Mouse (Mus musculus): ENCODE results near the gene Smok2a.

- TF ChIP-seq POLR2A (IDR thresholded peaks at IDR 0.05; ENCODE audit: control insufficient read depth in 1 of 2, insufficient read depth in 1 of 2, low read depth in 1 of 2, low read length in 2 of 2, poor library complexity in 1 of 2) (no peak), MAX (IDR thresholded peaks at IDR 0.05; ENCODE audit: low read length) (no peak), GATA1 (IDR thresholded peaks at IDR 0.05; ENCODE audit: low read depth, low read length) (no peak), GABPA (IDR thresholded peaks at IDR 0.05; ENCODE audit: low read depth, low read length) (no peak), CTCF (IDR thresholded peaks at IDR 0.05 in 2 of 3, conservative IDR thresholded peaks at IDR 0.05 in 1 of 3; ENCODE audit: control insufficient read depth in 1 of 3, insufficient read depth in 1 of 3, low read depth in 2 of 3, low read length in 3 of 3, poor library complexity in 1 of 3, severe bottlenecking in 1 of 3) (no peak), EP300 (IDR thresholded peaks at IDR 0.05; ENCODE audit: low read depth in 1 of 2, low read length in 2 of 2) (no peak), TBP (IDR thresholded peaks at IDR 0.05; ENCODE audit: low read depth, low read length) (no peak), HCFC1 (IDR thresholded peaks at IDR 0.05; ENCODE audit: low read depth, low read length) (no peak), SIN3A (IDR thresholded peaks at IDR 0.05; ENCODE audit: low read length) (no peak), POLR2AphosphoS5 (IDR thresholded peaks at IDR 0.05; ENCODE audit: borderline replicate concordance, low read depth, low read length) (no peak), MAZ (IDR thresholded peaks at IDR 0.05; ENCODE audit: low read depth, low read length) (no peak), ZNF384 (IDR thresholded peaks at IDR 0.05; ENCODE audit: low read depth, low read length) (no peak), E2F4 (IDR thresholded peaks at IDR 0.05; ENCODE audit: borderline replicate concordance, low read depth, low read length) (no peak), MAFK (IDR thresholded peaks at IDR 0.05; ENCODE audit: borderline replicate concordance, low read depth, low read length) (no peak)
These were observed 14.5 kb upstream of the Smok2a start for GRCm38 (mm10) chr17:13206491-13206890.

All from MEL (cell line).